Mouse (Mus musculus): ENCODE results near the gene Olfr458. TPM values are rescaled to one million over a fixed set of nuclear protein-coding genes. Genes with fewer than 3 reads are reported as not detected.
"Not testable (repeated sequence)": the region's sequence is repeated elsewhere in the genome, so short reads cannot be mapped to it uniquely, and the experiment has no call there.

Olfr458 gene
- polyA plus RNA-seq (2015; fragmentation: Nextera tagmentation; extraction: Ambion mirVana): not detected in 2 replicates

DNA sequence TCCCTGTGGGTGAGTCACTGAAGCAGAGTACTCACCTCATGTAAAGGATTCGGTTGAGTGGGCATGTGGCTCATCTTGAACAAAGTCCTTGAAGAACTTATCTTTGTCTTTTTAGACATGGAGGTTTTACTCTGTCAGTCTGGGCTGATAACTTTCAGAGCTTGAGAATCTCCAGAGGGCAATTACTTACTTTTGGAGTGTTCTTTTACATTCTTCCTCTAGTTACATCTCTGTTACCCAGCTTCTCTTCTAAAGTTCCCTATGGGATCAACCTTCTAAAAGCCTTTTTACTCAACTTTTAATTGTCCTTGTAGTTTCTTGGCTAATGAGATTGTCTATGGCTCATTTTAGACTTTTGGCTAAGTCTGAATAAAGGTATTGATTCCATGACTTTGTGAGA is at the start of gene Olfr458:
Gene Olfr458 (minus strand): TSS at position 101 of the 400 bp plus-strand sequence.
- no peaks in the 10 kb centered on the region for H3K9me3 ChIP-seq (replicated peaks; ENCODE audit: control insufficient read depth, low read length)
- WGBS: 65% methylated on average over 1 of the region's 1 CpGs
- H3K9ac ChIP-seq (ENCODE audit: low read length): no peak within 1 kb of the TSS
- H3K4me2 ChIP-seq (ENCODE audit: low read depth, low read length): no peak within 1 kb of the TSS
- no peaks in the 10 kb centered on the region for H3K4me1 ChIP-seq (ENCODE audit: control insufficient read depth, insufficient read depth, low read length)
- H3K27ac ChIP-seq (ENCODE audit: low read length): no peak within 1 kb of the TSS
- H3K4me3 ChIP-seq (replicated peaks; ENCODE audit: low read length): no peak within 1 kb of the TSS
- H3K36me3 ChIP-seq (ENCODE audit: control insufficient read depth, insufficient read depth, low read length): no peaks in the 10 kb centered on the region
- no peaks in the 10 kb centered on the region for H3K27me3 ChIP-seq (ENCODE audit: control insufficient read depth, insufficient read depth, low read length)
- no peak for ATAC-seq (ENCODE audit: insufficient read depth, low FRiP score)

DNA sequence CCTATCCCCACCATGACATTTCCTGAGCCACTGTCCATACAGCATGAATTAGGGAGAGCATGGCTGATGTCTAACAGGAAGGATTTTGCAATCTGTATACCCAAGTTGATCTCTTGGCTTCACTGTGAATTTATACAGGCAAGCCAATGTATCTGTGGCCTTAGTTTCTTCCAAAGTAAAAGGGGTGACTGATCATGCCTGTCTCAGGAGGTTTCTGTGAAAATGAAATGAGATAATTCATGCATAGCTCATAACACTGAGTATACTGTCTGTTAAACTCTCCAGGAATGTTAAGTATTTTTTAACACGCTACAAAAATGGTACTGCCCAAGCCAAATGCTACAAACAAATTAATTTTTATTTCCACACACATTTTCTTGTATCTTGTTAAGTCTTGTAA is 48.5 kb upstream of the Olfr458 start:
- no peaks in the 10 kb centered on the region for H3K27me3 ChIP-seq (ENCODE audit: control insufficient read depth, insufficient read depth, low read length)
- H3K36me3 ChIP-seq (ENCODE audit: control insufficient read depth, insufficient read depth, low read length): no peaks in the 10 kb centered on the region
- ATAC-seq (ENCODE audit: insufficient read depth, low FRiP score): no peak
- H3K4me1 ChIP-seq (ENCODE audit: control insufficient read depth, insufficient read depth, low read length): no peaks in the 10 kb centered on the region
- no peak overlapping the region for H3K4me3 ChIP-seq (replicated peaks; ENCODE audit: low read length)
- H3K4me2 ChIP-seq (ENCODE audit: low read depth, low read length): no peak overlapping the region
- H3K27ac ChIP-seq (ENCODE audit: low read length): no peak overlapping the region
- WGBS: 56% methylated on average over 1 of the region's 1 CpGs
- H3K9ac ChIP-seq (ENCODE audit: low read length): no peak overlapping the region
- H3K9me3 ChIP-seq (replicated peaks; ENCODE audit: control insufficient read depth, low read length): no peaks in the 10 kb centered on the region

DNA sequence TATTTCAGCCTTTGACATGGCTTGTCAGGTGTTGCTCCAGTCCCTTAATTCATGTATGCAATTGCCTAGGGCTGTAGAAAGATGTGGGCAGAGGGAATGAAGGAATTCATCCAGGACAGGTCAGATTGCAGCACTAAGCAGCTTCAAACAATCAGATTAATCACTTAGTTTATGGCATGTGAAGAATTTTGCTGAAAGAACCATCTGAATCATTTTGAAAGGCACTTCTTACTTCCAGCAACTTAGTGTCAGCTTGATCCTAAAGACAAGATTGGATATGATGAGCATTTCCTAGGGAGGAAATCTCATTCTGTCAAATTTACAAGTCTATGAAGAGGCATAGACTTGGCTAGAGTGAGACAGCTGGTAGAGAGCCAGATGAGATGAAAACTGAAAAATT is 44.3 kb upstream of the Olfr458 start:
- H3K9me3 ChIP-seq (replicated peaks; ENCODE audit: control insufficient read depth, low read length): no peaks in the 10 kb centered on the region
- no peaks in the 10 kb centered on the region for H3K27me3 ChIP-seq (ENCODE audit: control insufficient read depth, insufficient read depth, low read length)
- H3K4me1 ChIP-seq (ENCODE audit: control insufficient read depth, insufficient read depth, low read length): no peaks in the 10 kb centered on the region
- H3K27ac ChIP-seq (ENCODE audit: low read length): no peak overlapping the region
- no peak for ATAC-seq (ENCODE audit: insufficient read depth, low FRiP score)
- no peak overlapping the region for H3K4me3 ChIP-seq (replicated peaks; ENCODE audit: low read length)
- H3K36me3 ChIP-seq (ENCODE audit: control insufficient read depth, insufficient read depth, low read length): no peaks in the 10 kb centered on the region
- no peak overlapping the region for H3K9ac ChIP-seq (ENCODE audit: low read length)
- H3K4me2 ChIP-seq (ENCODE audit: low read depth, low read length): no peak overlapping the region

DNA sequence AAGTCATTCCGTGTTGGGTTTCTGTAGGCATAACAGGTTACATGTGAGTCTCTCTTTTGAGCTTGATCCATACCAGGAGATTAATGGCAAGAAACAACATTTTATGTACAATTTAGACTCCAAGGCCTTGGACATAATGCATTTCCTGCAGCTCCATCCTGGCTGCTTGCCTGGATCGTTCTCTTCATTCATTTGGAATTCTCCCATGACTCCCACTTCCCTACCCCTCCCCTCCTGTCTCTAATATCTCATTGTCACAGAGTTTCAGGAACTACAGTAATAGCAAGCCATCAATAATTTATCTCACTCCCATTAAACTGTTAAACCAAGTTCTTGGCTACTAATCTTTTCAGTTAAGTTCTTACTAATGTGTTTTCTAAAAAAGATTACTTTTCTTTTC is 38.5 kb upstream of the Olfr458 start:
- no peak overlapping the region for H3K9ac ChIP-seq (ENCODE audit: low read length)
- no peak overlapping the region for H3K4me2 ChIP-seq (ENCODE audit: low read depth, low read length)
- WGBS: 72% methylated on average over 2 of the region's 2 CpGs
- H3K36me3 ChIP-seq (ENCODE audit: control insufficient read depth, insufficient read depth, low read length): no peaks in the 10 kb centered on the region
- no peaks in the 10 kb centered on the region for H3K27me3 ChIP-seq (ENCODE audit: control insufficient read depth, insufficient read depth, low read length)
- H3K4me1 ChIP-seq (ENCODE audit: control insufficient read depth, insufficient read depth, low read length): no peaks in the 10 kb centered on the region
- H3K9me3 ChIP-seq (replicated peaks; ENCODE audit: control insufficient read depth, low read length): no peaks in the 10 kb centered on the region
- H3K4me3 ChIP-seq (replicated peaks; ENCODE audit: low read length): no peak overlapping the region
- ATAC-seq (ENCODE audit: insufficient read depth, low FRiP score): no peak
- H3K27ac ChIP-seq (ENCODE audit: low read length): no peak overlapping the region

DNA sequence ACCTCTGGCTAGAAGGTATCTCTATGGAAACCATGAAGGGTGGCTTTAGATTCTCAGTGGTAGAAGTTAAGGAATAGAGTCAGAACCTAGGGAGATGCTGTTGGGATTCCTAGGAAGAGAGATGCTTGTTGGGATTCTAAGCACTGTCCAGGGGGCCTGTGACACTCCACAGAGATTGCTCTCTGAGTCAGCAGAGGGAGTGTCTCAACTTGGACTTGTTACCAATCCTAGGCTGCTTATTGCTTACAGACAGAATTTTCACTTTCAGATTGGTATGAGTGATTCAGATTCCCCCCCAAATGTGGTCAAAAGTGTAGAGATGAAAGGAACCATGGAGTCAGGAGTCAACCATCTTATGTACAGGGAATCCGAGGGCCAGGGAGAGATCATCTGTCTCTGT is 24.7 kb upstream of the Olfr458 start:
- WGBS: 58% methylated on average over 1 of the region's 1 CpGs
- Histone ChIP-seq H3K27me3 (ENCODE audit: control insufficient read depth, insufficient read depth, low read length) (no peaks in the 10 kb centered on the region), H3K4me2 (ENCODE audit: low read depth, low read length) (no peak overlapping the region), H3K36me3 (ENCODE audit: control insufficient read depth, insufficient read depth, low read length) (no peaks in the 10 kb centered on the region), H3K9me3 (replicated peaks; ENCODE audit: control insufficient read depth, low read length) (no peaks in the 10 kb centered on the region), H3K4me3 (replicated peaks; ENCODE audit: low read length) (no peak overlapping the region), H3K4me1 (ENCODE audit: control insufficient read depth, insufficient read depth, low read length) (no peaks in the 10 kb centered on the region), H3K9ac (ENCODE audit: low read length) (no peak overlapping the region), H3K27ac (ENCODE audit: low read length) (no peak overlapping the region)
- no peak for ATAC-seq (ENCODE audit: insufficient read depth, low FRiP score)

DNA sequence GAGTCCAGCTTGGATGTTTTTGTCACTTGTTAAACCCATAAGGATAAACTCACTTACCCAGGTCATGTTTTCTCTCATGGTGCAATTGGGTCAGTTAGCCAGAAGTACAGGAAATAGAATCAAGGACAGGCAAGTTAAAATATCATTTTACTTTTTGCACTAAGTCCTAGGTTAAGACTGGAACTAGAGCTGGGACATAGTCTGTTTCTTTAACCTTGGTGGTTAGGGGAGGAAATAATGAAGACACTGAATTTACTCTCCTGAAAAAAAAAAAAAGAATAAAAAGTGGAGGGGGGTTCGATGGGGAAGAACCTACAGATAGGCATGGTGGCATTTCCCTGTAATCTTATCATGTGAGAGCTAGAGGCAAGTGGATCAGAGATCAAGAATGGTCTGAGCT is 22.1 kb upstream of the Olfr458 start, which contains the start of gene Olfr456:
Gene Olfr456 (minus strand): TSS at position 101 of the 400 bp plus-strand sequence.
- Histone ChIP-seq H3K4me3 (replicated peaks; ENCODE audit: low read length) (no peak within 1 kb of the TSS), H3K27ac (ENCODE audit: low read length) (no peak within 1 kb of the TSS), H3K4me2 (ENCODE audit: low read depth, low read length) (no peak within 1 kb of the TSS), H3K36me3 (ENCODE audit: control insufficient read depth, insufficient read depth, low read length) (no peaks in the 10 kb centered on the region), H3K9ac (ENCODE audit: low read length) (no peak within 1 kb of the TSS), H3K27me3 (ENCODE audit: control insufficient read depth, insufficient read depth, low read length) (no peaks in the 10 kb centered on the region), H3K4me1 (ENCODE audit: control insufficient read depth, insufficient read depth, low read length) (no peaks in the 10 kb centered on the region), H3K9me3 (replicated peaks; ENCODE audit: control insufficient read depth, low read length) (no peaks in the 10 kb centered on the region)
- ATAC-seq (ENCODE audit: insufficient read depth, low FRiP score): no peak
- WGBS: 76% methylated on average over 1 of the region's 1 CpGs

DNA sequence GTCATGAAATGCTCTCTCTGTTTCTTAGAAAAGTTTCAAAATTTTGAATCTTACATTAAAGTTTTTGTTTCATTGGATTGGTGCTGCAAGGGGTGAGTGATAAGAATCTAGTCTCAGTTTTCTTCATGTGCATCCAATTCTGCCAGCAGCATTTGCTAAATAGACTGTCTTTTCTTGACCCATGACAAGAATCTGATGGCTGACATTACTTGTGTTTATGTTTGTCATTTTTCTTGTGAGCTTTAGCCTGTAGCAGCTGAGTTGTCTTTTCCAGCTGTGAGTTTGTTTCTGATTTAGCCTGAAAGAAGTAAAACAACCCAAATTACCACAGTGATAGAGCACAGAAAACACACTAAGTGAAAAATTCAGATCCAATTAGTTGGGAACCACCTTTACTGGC is 19.6 kb upstream of the Olfr458 start:
- no peaks in the 10 kb centered on the region for H3K4me1 ChIP-seq (ENCODE audit: control insufficient read depth, insufficient read depth, low read length)
- no peak overlapping the region for H3K4me3 ChIP-seq (replicated peaks; ENCODE audit: low read length)
- H3K4me2 ChIP-seq (ENCODE audit: low read depth, low read length): no peak overlapping the region
- H3K36me3 ChIP-seq (ENCODE audit: control insufficient read depth, insufficient read depth, low read length): no peaks in the 10 kb centered on the region
- H3K27ac ChIP-seq (ENCODE audit: low read length): no peak overlapping the region
- no peaks in the 10 kb centered on the region for H3K9me3 ChIP-seq (replicated peaks; ENCODE audit: control insufficient read depth, low read length)
- no peak for ATAC-seq (ENCODE audit: insufficient read depth, low FRiP score)
- no peaks in the 10 kb centered on the region for H3K27me3 ChIP-seq (ENCODE audit: control insufficient read depth, insufficient read depth, low read length)
- no peak overlapping the region for H3K9ac ChIP-seq (ENCODE audit: low read length)

DNA sequence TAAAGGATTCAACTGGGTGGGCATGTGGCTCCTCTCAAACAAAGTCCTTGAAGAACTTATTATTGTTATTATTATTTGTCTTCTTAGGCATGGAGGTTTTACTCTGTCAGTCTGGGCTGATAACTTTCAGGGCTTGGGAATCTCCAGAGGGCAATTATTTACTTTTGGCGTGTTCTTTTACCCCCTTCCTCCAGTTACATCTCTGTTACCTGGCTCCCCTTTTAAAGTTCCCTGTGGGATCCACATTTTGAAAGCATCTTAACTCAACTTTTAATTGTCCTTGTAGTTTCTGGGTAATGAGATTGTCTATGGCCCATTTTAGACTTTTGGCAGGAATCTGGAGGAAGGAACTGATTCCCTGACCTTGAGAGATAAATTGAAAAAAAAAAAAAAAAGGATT is 11.2 kb upstream of the Olfr458 start, which contains the start of gene Olfr457:
Gene Olfr457 (minus strand): TSS at position 101 of the 400 bp plus-strand sequence.
- 42% methylated on average over 1 of the region's 1 CpGs for WGBS
- Histone ChIP-seq H3K36me3 (ENCODE audit: control insufficient read depth, insufficient read depth, low read length) (no peaks in the 10 kb centered on the region), H3K27ac (ENCODE audit: low read length) (no peak within 1 kb of the TSS), H3K4me2 (ENCODE audit: low read depth, low read length) (no peak within 1 kb of the TSS), H3K9ac (ENCODE audit: low read length) (no peak within 1 kb of the TSS), H3K27me3 (ENCODE audit: control insufficient read depth, insufficient read depth, low read length) (no peaks in the 10 kb centered on the region), H3K4me3 (replicated peaks; ENCODE audit: low read length) (no peak within 1 kb of the TSS), H3K9me3 (replicated peaks; ENCODE audit: control insufficient read depth, low read length) (no peaks in the 10 kb centered on the region), H3K4me1 (ENCODE audit: control insufficient read depth, insufficient read depth, low read length) (no peaks in the 10 kb centered on the region)
- no peak for ATAC-seq (ENCODE audit: insufficient read depth, low FRiP score)

DNA sequence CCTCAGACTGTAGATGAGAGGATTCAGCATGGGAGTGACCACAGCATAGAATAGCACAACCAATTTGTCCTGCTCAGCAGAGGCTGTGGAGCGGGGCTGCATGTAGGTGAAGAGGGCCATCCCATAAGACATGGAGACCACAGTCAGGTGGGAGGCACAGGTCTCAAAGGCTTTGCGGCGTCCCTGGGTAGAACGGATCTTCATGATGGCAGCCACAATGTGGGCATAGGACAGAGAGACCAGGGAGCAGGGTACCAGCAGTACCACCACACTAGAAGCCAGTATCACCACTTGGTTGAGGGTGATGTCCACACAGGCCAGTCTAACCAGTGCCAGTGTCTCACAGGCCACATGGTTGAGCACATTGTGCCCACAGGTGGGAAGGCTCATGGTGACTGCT is 6.3 kb upstream of the Olfr458 start:
- 97% methylated on average over 4 of the region's 4 CpGs for WGBS
- not testable (repeated sequence) for H3K36me3 ChIP-seq (ENCODE audit: control insufficient read depth, insufficient read depth, low read length); H3K4me2 ChIP-seq (ENCODE audit: low read depth, low read length); H3K9me3 ChIP-seq (replicated peaks; ENCODE audit: control insufficient read depth, low read length); H3K27me3 ChIP-seq (ENCODE audit: control insufficient read depth, insufficient read depth, low read length); H3K4me1 ChIP-seq (ENCODE audit: control insufficient read depth, insufficient read depth, low read length); H3K9ac ChIP-seq (ENCODE audit: low read length); H3K27ac ChIP-seq (ENCODE audit: low read length); H3K4me3 ChIP-seq (replicated peaks; ENCODE audit: low read length); ATAC-seq (ENCODE audit: insufficient read depth, low FRiP score)

DNA sequence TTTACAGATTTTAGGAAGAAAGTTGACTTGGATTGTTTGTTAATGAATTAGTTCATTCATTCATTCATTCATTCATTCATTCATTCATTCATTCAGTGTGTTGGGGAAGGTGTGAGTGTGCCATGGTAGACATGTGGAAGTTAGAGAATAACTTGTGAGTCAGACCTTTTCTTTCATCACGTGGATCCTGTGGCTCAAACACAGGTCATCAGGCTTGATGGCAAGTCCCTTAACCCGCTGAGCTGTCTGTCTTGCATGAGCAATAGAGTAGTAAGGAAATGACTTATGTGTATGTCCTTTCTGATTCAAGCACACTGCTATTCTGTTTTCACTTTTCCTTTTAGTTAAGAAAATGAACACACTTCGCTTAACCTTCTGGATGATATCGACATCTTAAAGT is 5.5 kb upstream of the Olfr458 start:
- H3K4me2 ChIP-seq (ENCODE audit: low read depth, low read length): no peak overlapping the region
- 91% methylated on average over 4 of the region's 4 CpGs for WGBS
- H3K4me1 ChIP-seq (ENCODE audit: control insufficient read depth, insufficient read depth, low read length): no peaks in the 10 kb centered on the region
- H3K36me3 ChIP-seq (ENCODE audit: control insufficient read depth, insufficient read depth, low read length): no peaks in the 10 kb centered on the region
- no peak overlapping the region for H3K4me3 ChIP-seq (replicated peaks; ENCODE audit: low read length)
- no peak overlapping the region for H3K27ac ChIP-seq (ENCODE audit: low read length)
- no peak overlapping the region for H3K9ac ChIP-seq (ENCODE audit: low read length)
- no peaks in the 10 kb centered on the region for H3K9me3 ChIP-seq (replicated peaks; ENCODE audit: control insufficient read depth, low read length)
- H3K27me3 ChIP-seq (ENCODE audit: control insufficient read depth, insufficient read depth, low read length): no peaks in the 10 kb centered on the region
- ATAC-seq (ENCODE audit: insufficient read depth, low FRiP score): no peak

Measured in stomach, embryonic 16.5 days (tissue).